Mouse (Mus musculus) kidney, adult 2 months (tissue): ENCODE data around the gene Brwd1. TPM values are rescaled to one million over a fixed set of nuclear protein-coding genes. Genes with fewer than 3 reads are reported as not detected.

Experiments
- DNase-seq: peaks from one replicate; pipeline ENCODE4 v3.0.0; 2021
- H3K27ac ChIP-seq: fragments of 200-500 bp; 2 replicates; pipeline ENCODE4 v1.5.1; 2012; ENCODE audit warnings: low read depth, low read length, control low read depth, inconsistent platforms; ENCODE audit not compliant: insufficient read depth
- H3K27me3 ChIP-seq: fragments of 200-500 bp; replicated peaks from 2 replicates; pipeline ENCODE4 v1.6.1; 2012; ENCODE audit warnings: mild to moderate bottlenecking, moderate library complexity, low read length, inconsistent platforms; ENCODE audit not compliant: control insufficient read depth, insufficient read depth
- H3K36me3 ChIP-seq: fragments of 200-500 bp; 2 replicates; pipeline ENCODE4 v1.6.1; 2012; ENCODE audit warnings: mild to moderate bottlenecking, moderate library complexity, low read length, inconsistent platforms; ENCODE audit not compliant: control insufficient read depth, insufficient read depth
- H3K4me1 ChIP-seq: fragments of 200-500 bp; 2 replicates; pipeline ENCODE4 v1.6.1; 2011; ENCODE audit warnings: low read length; ENCODE audit not compliant: control insufficient read depth, insufficient read depth
- H3K4me3 ChIP-seq: fragments of 200-500 bp; 2 replicates; pipeline ENCODE4 v1.5.1; 2011; ENCODE audit warnings: mild to moderate bottlenecking, low read depth, low read length, control low read depth; ENCODE audit not compliant: insufficient read depth
- CTCF ChIP-seq: fragments of 200-500 bp; conservative IDR thresholded peaks from 2 replicates; pipeline ENCODE4 v1.5.1; 2011; ENCODE audit warnings: low read depth, mild to moderate bottlenecking, control low read depth, low read length, moderate library complexity, mixed read lengths; ENCODE audit not compliant: insufficient read depth, insufficient read length
- POLR2A ChIP-seq: fragments of 200-500 bp; IDR thresholded peaks from one replicate; pipeline ENCODE4 v1.6.1; 2011; ENCODE audit warnings: low read depth, low read length, control low read depth
- WGBS: fragments of 180-500 bp; shearing (Covaris S2); methylation state at CpG from one replicate; pipeline ENCODE4 v1.1.7; 2018; 5-methylcytosine and 5-hydroxymethylcytosine counted together
- polyA plus RNA-seq: library from polyadenylated mRNA; depleted of rRNA; stranded (reverse); fragments of >200 nt; gene quantifications from 2 replicates; pipeline ENCODE4 v1.2.3, GENCODE M21; 2012

Brwd1 gene
- polyA plus RNA-seq, 1 experiment, result 15.2 TPM

- WGBS, result 59% methylated on average over 9 of the region's 9 CpGs
- Histone ChIP-seq H3K36me3 (no peaks in the 10 kb centered on the region), H3K27ac (no peak overlapping the region), H3K27me3 (no peaks in the 10 kb centered on the region), H3K4me3 (no peak overlapping the region), H3K4me1 (no peaks in the 10 kb centered on the region)
- DNase-seq, result peak; percentile 27
- TF ChIP-seq POLR2A (no peak), CTCF (no peak)
Observed at GRCm38 (mm10) chr16:96091515-96092504, 9.5 kb upstream of the Brwd1 start.

GRCm38 (mm10) chr16:96088120-96088519 is 5.8 kb upstream of the Brwd1 start:
- Histone ChIP-seq H3K27me3 (no peaks in the 10 kb centered on the region), H3K36me3 (no peaks in the 10 kb centered on the region), H3K4me3 (no peak overlapping the region), H3K27ac (no peak overlapping the region), H3K4me1 (no peaks in the 10 kb centered on the region)
- no peak for TF ChIP-seq CTCF
- TF ChIP-seq POLR2A, result no peak
- no peak for DNase-seq
- 47% methylated on average over 5 of the region's 5 CpGs for WGBS

GRCm38 (mm10) chr16:96087436-96087835 is 5.1 kb upstream of the Brwd1 start:
- Histone ChIP-seq H3K4me3 (no peak overlapping the region), H3K36me3 (no peaks in the 10 kb centered on the region), H3K4me1 (no peaks in the 10 kb centered on the region), H3K27me3 (no peaks in the 10 kb centered on the region), H3K27ac (no peak overlapping the region)
- no peak for DNase-seq
- WGBS, result 78% methylated on average over 4 of the region's 4 CpGs
- no peak for TF ChIP-seq POLR2A
- no peak for TF ChIP-seq CTCF

GRCm38 (mm10) chr16:96087001-96087400 is 4.7 kb upstream of the Brwd1 start:
- Histone ChIP-seq H3K27ac (no peak overlapping the region), H3K36me3 (no peaks in the 10 kb centered on the region), H3K4me3 (no peak overlapping the region), H3K4me1 (no peaks in the 10 kb centered on the region), H3K27me3 (no peaks in the 10 kb centered on the region)
- TF ChIP-seq CTCF, result no peak
- TF ChIP-seq POLR2A, result no peak
- DNase-seq, result peak; percentile 24
- 46% methylated on average over 12 of the region's 12 CpGs for WGBS

- Histone ChIP-seq H3K27ac (no peak overlapping the region), H3K4me1 (peaks cover 5% of the 10 kb centered on the region; the same call in 1 of the 2 replicates), H3K36me3 (no peaks in the 10 kb centered on the region), H3K27me3 (no peaks in the 10 kb centered on the region), H3K4me3 (no peak overlapping the region)
- DNase-seq, result no peak
- TF ChIP-seq CTCF (no peak), POLR2A (no peak)
Observed at GRCm38 (mm10) chr16:96085597-96085996, 3.3 kb upstream of the Brwd1 start.

- DNase-seq, result peak; percentile 87
- Histone ChIP-seq H3K36me3 (no peaks in the 10 kb centered on the region), H3K27me3 (no peaks in the 10 kb centered on the region), H3K27ac (peak overlapping the region; percentile 92), H3K4me1 (peaks cover 5% of the 10 kb centered on the region; the same call in 1 of the 2 replicates), H3K4me3 (peak overlapping the region; percentile 72)
- peak; percentile 31 for TF ChIP-seq POLR2A
- TF ChIP-seq CTCF, result no peak
- 5% methylated on average over 20 of the region's 20 CpGs for WGBS
Observed at GRCm38 (mm10) chr16:96083179-96083646, 887 bp upstream of the Brwd1 start.

- Histone ChIP-seq H3K27ac (peak overlapping the region; percentile 82), H3K27me3 (no peaks in the 10 kb centered on the region), H3K4me3 (peak overlapping the region; percentile 72), H3K36me3 (no peaks in the 10 kb centered on the region), H3K4me1 (peaks cover 5% of the 10 kb centered on the region; the same call in 1 of the 2 replicates)
- TF ChIP-seq CTCF, result no peak
- TF ChIP-seq POLR2A, result no peak
- under 1% methylated on average over 64 of the region's 68 CpGs for WGBS
- peak; percentile 73 for DNase-seq
Observed at GRCm38 (mm10) chr16:96081742-96082241, 534 bp downstream of the Brwd1 start.
